Mouse (Mus musculus): ENCODE measurements around the gene Psip1. TPM values are rescaled to one million over a fixed set of nuclear protein-coding genes. Genes with fewer than 3 reads are reported as not detected.

Gene Psip1
- total and polyA plus RNA-seq, 2 experiments from 2014 or later, result 151 to 284 TPM

- DNase-seq (ENCODE audit: low spot score), result no peak
- ATAC-seq, result no peak
- WGBS, result 85% methylated on average over 4 of the region's 4 CpGs
Measured at GRCm38 (mm10) chr4:83441050-83441449, 45.2 kb downstream of the Psip1 start.

GRCm38 (mm10) chr4:83439045-83439444, 47.2 kb downstream of the Psip1 start:
- H3K36me3 ChIP-seq (ENCODE audit: insufficient read depth, low read length), result peaks cover 46% of the 10 kb centered on the region
- H3K27ac ChIP-seq, result no peak overlapping the region
- WGBS, result 37% methylated on average over 5 of the region's 5 CpGs
- H3K9me3 ChIP-seq (ENCODE audit: low read length), result no peaks in the 10 kb centered on the region
- ATAC-seq (no peak), DNase-seq (ENCODE audit: low spot score) (no peak)
- no peaks in the 10 kb centered on the region for H3K4me1 ChIP-seq (ENCODE audit: insufficient read depth, low read length)
- no peak overlapping the region for H3K4me3 ChIP-seq (ENCODE audit: low read length)
- H3K27me3 ChIP-seq (ENCODE audit: insufficient read depth, low read length), result no peaks in the 10 kb centered on the region
- H3K4me2 ChIP-seq (ENCODE audit: low read depth, low read length), result no peak overlapping the region
- no peak for TF ChIP-seq CTCF (IDR thresholded peaks at IDR 0.05; ENCODE audit: low read depth)
- H3K9ac ChIP-seq (replicated peaks; ENCODE audit: low read length), result no peak overlapping the region

More at GRCm38 (mm10) chr4:83441050-83441449, 45.2 kb downstream of the Psip1 start:
- Histone ChIP-seq H3K4me3 (ENCODE audit: low read length) (no peak overlapping the region), H3K9me3 (ENCODE audit: low read length) (no peaks in the 10 kb centered on the region), H3K4me1 (ENCODE audit: insufficient read depth, low read length) (no peaks in the 10 kb centered on the region), H3K27ac (no peak overlapping the region), H3K4me2 (ENCODE audit: low read depth, low read length) (no peak overlapping the region), H3K36me3 (ENCODE audit: insufficient read depth, low read length) (peaks cover 37% of the 10 kb centered on the region), H3K9ac (replicated peaks; ENCODE audit: low read length) (no peak overlapping the region), H3K27me3 (ENCODE audit: insufficient read depth, low read length) (no peaks in the 10 kb centered on the region)
- no peak for TF ChIP-seq CTCF (IDR thresholded peaks at IDR 0.05; ENCODE audit: low read depth)

GRCm38 (mm10) chr4:83438116-83438515, 48.1 kb downstream of the Psip1 start:
- no peak for DNase-seq (ENCODE audit: low spot score)
- H3K4me1 ChIP-seq (ENCODE audit: insufficient read depth, low read length), result no peaks in the 10 kb centered on the region
- H3K4me2 ChIP-seq (ENCODE audit: low read depth, low read length), result no peak overlapping the region
- no peaks in the 10 kb centered on the region for H3K9me3 ChIP-seq (ENCODE audit: low read length)
- H3K36me3 ChIP-seq (ENCODE audit: insufficient read depth, low read length), result peaks cover 46% of the 10 kb centered on the region
- no peaks in the 10 kb centered on the region for H3K27me3 ChIP-seq (ENCODE audit: insufficient read depth, low read length)
- no peak overlapping the region for H3K27ac ChIP-seq
- no peak overlapping the region for H3K4me3 ChIP-seq (ENCODE audit: low read length)
- no peak for TF ChIP-seq CTCF (IDR thresholded peaks at IDR 0.05; ENCODE audit: low read depth)
- H3K9ac ChIP-seq (replicated peaks; ENCODE audit: low read length), result no peak overlapping the region
- no peak for ATAC-seq

- 90% methylated on average over 8 of the region's 8 CpGs for WGBS
- Histone ChIP-seq H3K9me3 (ENCODE audit: low read length) (no peaks in the 10 kb centered on the region), H3K9ac (replicated peaks; ENCODE audit: low read length) (no peak overlapping the region), H3K27ac (no peak overlapping the region), H3K36me3 (ENCODE audit: insufficient read depth, low read length) (peaks cover 37% of the 10 kb centered on the region), H3K4me3 (ENCODE audit: low read length) (no peak overlapping the region), H3K4me1 (ENCODE audit: insufficient read depth, low read length) (no peaks in the 10 kb centered on the region), H3K27me3 (ENCODE audit: insufficient read depth, low read length) (no peaks in the 10 kb centered on the region), H3K4me2 (ENCODE audit: low read depth, low read length) (no peak overlapping the region)
- TF ChIP-seq CTCF (IDR thresholded peaks at IDR 0.05; ENCODE audit: low read depth), result no peak
- DNase-seq (ENCODE audit: low spot score) (no peak), ATAC-seq (no peak)
Measured at GRCm38 (mm10) chr4:83436375-83436774, 49.9 kb downstream of the Psip1 start.

- TF ChIP-seq CTCF (IDR thresholded peaks at IDR 0.05; ENCODE audit: low read depth), result no peak
Measured at GRCm38 (mm10) chr4:83432901-83433300, 53.4 kb downstream of the Psip1 start.

GRCm38 (mm10) chr4:83431950-83432349, 54.3 kb downstream of the Psip1 start:
- Histone ChIP-seq H3K4me2 (ENCODE audit: low read depth, low read length) (no peak overlapping the region), H3K9me3 (ENCODE audit: low read length) (no peaks in the 10 kb centered on the region), H3K4me3 (ENCODE audit: low read length) (no peak overlapping the region), H3K4me1 (ENCODE audit: insufficient read depth, low read length) (no peaks in the 10 kb centered on the region), H3K27me3 (ENCODE audit: insufficient read depth, low read length) (no peaks in the 10 kb centered on the region), H3K9ac (replicated peaks; ENCODE audit: low read length) (no peak overlapping the region), H3K27ac (no peak overlapping the region), H3K36me3 (ENCODE audit: insufficient read depth, low read length) (peaks cover 18% of the 10 kb centered on the region)
- 81% methylated on average over 7 of the region's 7 CpGs for WGBS
- TF ChIP-seq CTCF (IDR thresholded peaks at IDR 0.05; ENCODE audit: low read depth), result no peak
- no peak for ATAC-seq
- no peak for DNase-seq (ENCODE audit: low spot score)

More at GRCm38 (mm10) chr4:83432901-83433300, 53.4 kb downstream of the Psip1 start:
- H3K4me3 ChIP-seq (ENCODE audit: low read length), result no peak overlapping the region
- no peaks in the 10 kb centered on the region for H3K9me3 ChIP-seq (ENCODE audit: low read length)
- 92% methylated on average over 6 of the region's 6 CpGs for whole genome bisulfite sequencing
- DNase-seq (ENCODE audit: low spot score) (no peak), ATAC-seq (no peak)
- no peak overlapping the region for H3K27ac ChIP-seq
- H3K36me3 ChIP-seq (ENCODE audit: insufficient read depth, low read length), result peaks cover 24% of the 10 kb centered on the region
- H3K9ac ChIP-seq (replicated peaks; ENCODE audit: low read length), result no peak overlapping the region
- H3K4me1 ChIP-seq (ENCODE audit: insufficient read depth, low read length), result no peaks in the 10 kb centered on the region
- no peak overlapping the region for H3K4me2 ChIP-seq (ENCODE audit: low read depth, low read length)
- no peaks in the 10 kb centered on the region for H3K27me3 ChIP-seq (ENCODE audit: insufficient read depth, low read length)

- peak; percentile 29 for TF ChIP-seq CTCF (IDR thresholded peaks at IDR 0.05; ENCODE audit: low read depth)
- no peaks in the 10 kb centered on the region for H3K27me3 ChIP-seq (ENCODE audit: insufficient read depth, low read length)
- H3K36me3 ChIP-seq (ENCODE audit: insufficient read depth, low read length), result peaks cover 8% of the 10 kb centered on the region
- no peak overlapping the region for H3K4me3 ChIP-seq (ENCODE audit: low read length)
- no peak overlapping the region for H3K27ac ChIP-seq
- no peaks in the 10 kb centered on the region for H3K4me1 ChIP-seq (ENCODE audit: insufficient read depth, low read length)
- no peak overlapping the region for H3K4me2 ChIP-seq (ENCODE audit: low read depth, low read length)
- no peak overlapping the region for H3K9ac ChIP-seq (replicated peaks; ENCODE audit: low read length)
- 91% methylated on average over 4 of the region's 4 CpGs for WGBS
- ATAC-seq (no peak), DNase-seq (ENCODE audit: low spot score) (no peak)
- H3K9me3 ChIP-seq (ENCODE audit: low read length), result no peaks in the 10 kb centered on the region
Measured at GRCm38 (mm10) chr4:83428845-83429244, 57.4 kb downstream of the Psip1 start.

Measured in hindbrain, postnatal 0 days (tissue).